Mouse (Mus musculus): ENCODE results near the gene Tbx6.
A peak's percentile ranks its signal among the peaks of the same experiment; 100 is the strongest.

Tbx6 gene

GRCm38 (mm10) chr7:126793456-126794270 lies 12.4 kb downstream of the Tbx6 start:
- no peak for DNase-seq (ENCODE audit: low spot score)

- DNase-seq (ENCODE audit: low spot score) = no peak
Observed at GRCm38 (mm10) chr7:126794271-126794605, 13.0 kb downstream of the Tbx6 start.

GRCm38 (mm10) chr7:126795387-126796317 lies 14.4 kb downstream of the Tbx6 start:
- no peak for DNase-seq (ENCODE audit: low spot score)

- no peak for DNase-seq (ENCODE audit: low spot score)
Observed at GRCm38 (mm10) chr7:126796350-126796932, 15.2 kb downstream of the Tbx6 start.

GRCm38 (mm10) chr7:126797411-126798126 lies 16.3 kb downstream of the Tbx6 start, which contains the start of gene Fam57b:
Gene Fam57b, plus strand, starts transcription at chr7:126797668.
- DNase-seq (ENCODE audit: low spot score) = no peak

GRCm38 (mm10) chr7:126798127-126799049 lies 17.1 kb downstream of the Tbx6 start:
- no peak for DNase-seq (ENCODE audit: low spot score)

GRCm38 (mm10) chr7:126799050-126799467 lies 17.8 kb downstream of the Tbx6 start:
- DNase-seq (ENCODE audit: low spot score) = peak; percentile 94

- DNase-seq (ENCODE audit: low spot score) = no peak
Observed at GRCm38 (mm10) chr7:126799468-126800268, 18.4 kb downstream of the Tbx6 start.

GRCm38 (mm10) chr7:126800269-126801056 lies 19.2 kb downstream of the Tbx6 start:
- no peak for DNase-seq (ENCODE audit: low spot score)

- DNase-seq (ENCODE audit: low spot score) = no peak
Observed at GRCm38 (mm10) chr7:126801057-126801422, 19.8 kb downstream of the Tbx6 start.

GRCm38 (mm10) chr7:126802134-126802889 lies 21.0 kb downstream of the Tbx6 start:
- DNase-seq (ENCODE audit: low spot score) = no peak

GRCm38 (mm10) chr7:126803181-126803580 lies 21.9 kb downstream of the Tbx6 start:
- DNase-seq (ENCODE audit: low spot score) = no peak

GRCm38 (mm10) chr7:126803751-126804150 lies 22.5 kb downstream of the Tbx6 start:
- DNase-seq (ENCODE audit: low spot score) = no peak

GRCm38 (mm10) chr7:126806956-126807355 lies 25.7 kb downstream of the Tbx6 start:
- peak; percentile 78 for DNase-seq (ENCODE audit: low spot score)

- peak; percentile 51 for DNase-seq (ENCODE audit: low spot score)
Observed at GRCm38 (mm10) chr7:126807405-126807804, 26.1 kb downstream of the Tbx6 start.

GRCm38 (mm10) chr7:126808703-126809455 lies 27.6 kb downstream of the Tbx6 start:
- DNase-seq (ENCODE audit: low spot score) = peak; percentile 65

GRCm38 (mm10) chr7:126809723-126810369 lies 28.6 kb downstream of the Tbx6 start:
- DNase-seq (ENCODE audit: low spot score) = no peak

Measured in adipocyte (in vitro differentiated cells).